Mouse (Mus musculus) ES-CJ7 (cell line): ENCODE measurements at regions not wholly inside any gene's neighbourhood (a gene's known extent, or its start where the extent isn't known, plus 50 kb on each side); places are given as distances from the start of the nearest gene placed in this dataset.

Source experiments
- DNase-seq: peaks from one replicate; pipeline ENCODE4 v3.0.0; 2011; ENCODE audit warnings: low read depth, low spot score

GRCm38 (mm10) chr9:41327561-41327960, 166.1 kb upstream of the Ubash3b start:
- DNase-seq: no peak

DNA sequence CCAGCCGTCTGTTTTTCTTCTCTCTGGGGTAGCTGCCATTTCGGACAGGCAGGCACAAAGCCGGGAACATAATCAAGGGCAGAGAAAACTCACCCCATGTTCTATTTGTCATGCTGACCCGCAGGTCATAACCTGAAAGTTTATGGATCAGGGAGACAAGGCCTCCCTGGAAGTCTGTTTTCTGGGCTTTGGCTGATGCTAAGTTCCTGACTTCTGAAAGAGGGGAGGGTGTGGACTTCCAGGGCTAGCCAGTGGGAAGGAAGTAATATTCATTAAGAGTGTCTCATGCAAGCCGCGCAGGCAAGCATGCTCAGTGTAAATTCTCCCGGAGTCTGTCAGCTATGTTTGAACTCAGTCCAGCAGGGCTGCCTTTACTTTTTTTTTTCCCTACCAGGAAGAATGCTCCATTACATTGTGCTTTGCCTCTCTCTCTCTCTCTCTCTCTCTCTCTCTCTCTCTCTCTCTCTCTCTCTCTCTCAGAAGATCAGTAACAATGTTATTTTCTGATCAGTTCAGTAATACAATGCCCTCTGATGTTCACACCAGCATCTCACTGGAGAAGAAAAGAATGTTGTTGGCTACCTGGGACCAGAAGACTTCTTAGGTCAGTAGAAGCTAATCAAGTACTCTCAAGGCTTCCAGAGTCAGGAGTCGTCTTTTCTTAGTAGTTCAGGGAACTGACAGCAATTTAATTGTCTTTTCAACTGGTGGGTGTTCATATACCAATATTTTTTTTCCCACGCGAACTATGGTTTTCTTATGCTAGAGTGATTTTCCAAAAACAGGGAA, 165.5 kb upstream of the Ubash3b start:
- no peak for DNase-seq

GRCm38 (mm10) chr9:41321521-41321920, 160.0 kb upstream of the Ubash3b start:
- no peak for DNase-seq

DNA sequence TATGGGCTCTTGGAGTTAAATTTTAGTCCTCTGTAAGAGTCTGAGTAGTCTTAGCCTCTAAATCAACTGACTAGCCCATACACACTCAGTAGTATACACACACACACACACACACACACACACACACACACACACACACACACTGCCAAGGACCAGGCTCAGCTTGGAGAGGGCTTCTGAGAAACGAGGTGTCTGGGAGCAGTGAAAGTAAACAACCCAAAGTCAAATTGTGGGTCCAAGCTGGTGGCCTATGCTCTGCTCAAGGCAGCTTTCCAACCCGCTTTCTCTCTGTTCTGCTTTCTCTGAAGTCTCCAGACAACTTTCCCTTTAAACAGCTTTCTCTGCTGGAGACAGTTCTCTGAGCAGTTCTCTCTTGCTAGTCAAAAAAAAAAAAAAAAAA, 157.6 kb upstream of the Ubash3b start:
- DNase-seq: no peak

GRCm38 (mm10) chr9:41306229-41306628, 144.7 kb upstream of the Ubash3b start:
- no peak for DNase-seq

DNA sequence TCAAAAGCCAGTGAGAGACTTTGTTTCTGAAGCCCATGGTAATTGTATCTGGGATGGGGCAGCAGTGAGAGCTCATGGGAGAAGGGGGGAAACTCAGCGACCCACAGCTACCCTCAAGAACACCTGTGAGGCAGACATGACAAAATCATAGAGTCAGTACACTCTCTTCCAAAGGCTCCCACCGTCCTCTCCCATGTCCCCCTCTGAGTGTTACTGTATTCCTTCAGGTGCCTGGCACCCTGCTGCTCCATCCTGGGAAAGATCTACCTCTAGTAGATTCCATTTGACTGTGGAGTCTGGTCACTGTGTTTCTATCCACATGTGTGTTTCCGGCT, 142.0 kb upstream of the Ubash3b start:
- no peak for DNase-seq

DNA sequence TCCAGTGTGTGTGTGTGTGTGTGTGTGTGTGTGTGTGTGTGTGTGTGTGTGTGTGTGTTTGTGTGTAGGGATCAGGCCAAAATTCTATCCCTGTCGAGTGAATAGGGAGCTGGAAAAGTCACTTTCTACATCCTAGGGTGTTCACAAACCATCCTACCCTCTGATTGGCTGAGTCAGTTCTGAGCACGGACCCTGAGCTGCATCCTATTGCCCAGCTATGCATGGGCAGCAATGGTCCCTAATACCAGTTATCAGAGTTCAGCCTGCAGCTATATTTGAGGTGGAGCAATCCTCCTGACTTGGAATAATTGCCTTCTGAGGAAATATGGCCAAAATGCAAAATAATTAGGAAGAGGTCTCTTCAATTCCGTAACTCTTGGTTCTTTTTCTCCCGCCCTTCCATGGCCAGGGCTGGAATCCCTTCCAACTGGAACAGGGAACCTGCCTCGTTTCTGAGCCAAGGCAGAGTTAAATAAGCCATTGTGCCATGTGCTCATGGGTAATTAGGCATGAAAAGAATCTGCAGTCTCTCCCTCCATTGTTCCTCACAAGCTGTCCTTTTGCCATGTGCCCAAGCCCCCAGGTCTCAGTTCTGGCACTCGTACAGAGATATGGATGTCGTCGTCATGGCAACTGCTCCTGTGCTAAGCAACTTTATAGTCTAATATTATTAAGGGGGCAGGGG, 141.5 kb upstream of the Ubash3b start:
- DNase-seq: no peak

DNA sequence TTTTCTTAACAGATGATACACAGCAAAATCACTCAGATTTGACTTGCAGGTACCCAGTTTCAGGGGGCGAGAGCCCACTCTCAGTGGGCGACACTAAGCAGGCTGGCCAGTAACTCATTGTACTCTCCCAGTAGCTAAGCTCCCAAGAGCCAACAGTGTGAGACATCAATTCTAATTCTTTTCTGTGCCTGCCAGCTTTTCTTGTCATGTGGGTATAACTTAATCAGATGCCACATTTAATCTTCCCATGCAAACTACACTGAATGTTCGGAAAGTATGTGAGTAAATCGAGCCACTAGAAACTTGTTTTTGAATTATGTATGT, 124.6 kb upstream of the Ubash3b start:
- no peak for DNase-seq

DNA sequence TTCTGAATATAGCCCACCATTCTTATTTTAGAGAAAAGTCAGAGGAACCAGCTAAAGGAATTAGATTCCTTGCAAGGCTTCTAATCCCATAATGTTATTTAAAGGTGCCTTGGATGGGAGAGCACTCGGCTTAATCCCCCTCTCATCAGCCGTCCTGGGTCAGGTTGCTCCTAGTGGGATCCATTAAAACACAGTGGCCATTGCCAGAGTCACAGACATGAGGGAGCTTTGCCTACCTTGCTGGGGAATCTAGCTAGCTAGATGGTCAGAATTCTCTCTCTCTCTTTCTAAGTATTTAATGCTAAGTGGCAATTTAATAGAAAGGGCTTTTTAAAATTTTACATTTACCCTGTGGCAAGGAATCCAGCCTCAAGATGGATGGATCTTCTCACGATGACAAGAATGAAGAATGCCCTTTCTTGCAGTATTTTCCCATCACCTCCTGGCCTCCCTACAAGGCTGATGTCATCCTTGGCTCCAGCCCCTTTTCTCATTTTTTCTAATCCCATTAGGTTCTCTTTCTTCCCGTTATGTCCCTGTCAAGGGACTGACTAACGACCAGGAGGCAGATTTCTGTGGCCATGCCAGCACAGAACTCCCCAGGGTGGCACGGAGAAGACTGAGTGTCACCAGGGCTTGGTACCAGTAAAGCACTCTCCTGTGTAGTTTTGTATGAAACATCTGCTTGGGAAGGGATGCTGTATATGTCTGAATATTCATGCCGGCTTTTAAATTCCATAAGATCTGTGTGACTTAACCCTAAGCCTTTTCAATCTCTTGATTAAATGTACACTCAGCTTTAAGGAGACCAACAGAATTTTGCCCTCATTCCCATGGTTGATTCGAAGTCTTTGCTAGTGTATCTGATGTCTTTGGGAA, 124.0 kb upstream of the Ubash3b start:
- DNase-seq: no peak

GRCm38 (mm10) chr9:41277726-41278125, 116.2 kb upstream of the Ubash3b start:
- DNase-seq: peak; percentile 41

DNA sequence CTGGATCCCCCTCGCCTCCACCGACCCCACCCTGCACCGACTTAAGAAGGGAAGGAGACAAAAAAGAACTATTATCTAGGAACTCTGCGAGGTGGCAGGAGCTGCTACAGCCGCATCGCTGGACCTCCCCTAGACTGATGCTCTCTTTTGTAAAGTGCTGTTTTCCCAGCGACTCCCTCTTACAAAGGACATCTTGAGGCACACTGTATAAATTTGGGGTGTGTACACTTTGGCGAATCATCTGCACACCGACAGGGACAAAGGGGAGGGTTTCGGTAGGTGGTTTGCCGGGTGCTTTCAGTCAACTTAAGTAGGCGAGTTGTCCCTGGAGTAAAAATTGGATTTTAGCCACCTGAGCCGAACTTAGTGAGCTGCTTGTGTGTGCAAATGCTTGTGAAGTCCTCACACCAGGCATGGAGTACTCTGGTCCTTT, 112.4 kb upstream of the Ubash3b start:
- peak; percentile 4 for DNase-seq

DNA sequence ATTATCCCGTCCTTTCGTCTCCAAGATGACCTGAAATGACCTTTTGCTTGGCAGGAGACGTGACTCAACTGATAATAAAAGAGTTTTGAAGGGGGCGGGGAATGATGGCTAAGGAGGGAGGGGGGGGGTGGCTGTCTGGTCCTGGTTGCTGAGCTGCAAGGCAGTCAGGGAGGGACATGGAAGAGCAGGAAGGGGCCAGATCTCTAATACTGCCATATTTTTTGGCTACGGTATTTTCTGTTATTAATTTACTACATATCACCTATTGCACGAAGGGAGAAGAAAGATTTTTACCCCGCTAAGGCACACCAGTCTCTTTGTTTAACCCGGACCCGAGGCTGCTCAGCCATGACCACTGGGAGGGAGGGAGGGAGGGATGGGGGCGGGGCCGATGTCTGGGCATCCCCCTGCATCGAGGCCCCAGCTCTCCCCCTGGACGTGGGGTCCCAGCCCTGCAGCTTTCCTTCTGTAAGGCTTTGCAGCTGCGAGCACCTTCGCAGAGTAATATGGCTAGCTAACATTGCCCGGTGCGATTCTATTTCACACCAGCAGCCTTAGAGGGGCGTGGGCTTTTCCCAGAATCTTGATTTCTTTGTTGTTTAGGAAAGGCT, 111.8 kb upstream of the Ubash3b start:
- DNase-seq: no peak

- no peak for DNase-seq
These were observed 111.1 kb upstream of the Ubash3b start for GRCm38 (mm10) chr9:41272596-41272995.

GRCm38 (mm10) chr9:41268112-41268511, 106.6 kb upstream of the Ubash3b start:
- no peak for DNase-seq

DNA sequence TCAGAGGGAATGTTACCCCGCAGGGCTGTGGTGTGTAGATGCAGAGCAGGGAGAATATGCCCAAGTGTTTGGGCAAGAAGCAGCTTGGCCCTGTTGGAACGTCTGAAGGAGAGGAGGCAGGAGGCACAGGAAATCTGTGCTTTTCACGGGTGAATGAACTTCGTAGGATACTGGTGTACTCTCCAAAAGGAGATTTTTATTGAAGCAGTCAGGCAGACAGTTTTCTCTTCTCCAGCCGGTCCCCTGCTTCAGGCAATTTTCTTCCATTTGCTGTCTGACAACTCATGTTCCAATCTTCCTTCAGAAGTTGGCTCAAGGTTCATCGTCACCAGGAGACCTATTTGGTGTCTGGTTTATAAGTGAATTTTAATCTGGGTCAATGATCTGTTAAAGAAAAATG, 103.0 kb upstream of the Ubash3b start:
- DNase-seq: no peak

DNA sequence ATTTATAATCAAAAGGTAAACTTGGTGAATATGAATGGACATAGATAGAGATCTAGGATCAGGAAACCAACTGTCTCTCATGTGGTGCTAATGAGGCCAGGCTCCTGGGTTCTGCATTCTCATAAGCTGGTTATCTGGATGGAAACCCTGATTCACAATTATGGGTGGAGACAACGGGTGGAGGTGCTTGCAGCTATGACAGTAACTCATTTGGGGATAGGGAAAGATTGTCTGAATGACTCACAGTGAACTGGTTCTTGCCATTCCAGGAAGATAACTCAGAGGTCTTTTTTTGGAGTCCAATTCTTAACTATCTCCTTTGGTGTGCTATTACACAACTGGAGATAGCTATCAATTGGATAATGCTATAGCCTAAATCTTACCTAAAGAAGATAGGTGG, 95.7 kb upstream of the Ubash3b start:
- DNase-seq: no peak

GRCm38 (mm10) chr9:41242372-41242771, 80.9 kb upstream of the Ubash3b start:
- DNase-seq: peak; percentile 25

DNA sequence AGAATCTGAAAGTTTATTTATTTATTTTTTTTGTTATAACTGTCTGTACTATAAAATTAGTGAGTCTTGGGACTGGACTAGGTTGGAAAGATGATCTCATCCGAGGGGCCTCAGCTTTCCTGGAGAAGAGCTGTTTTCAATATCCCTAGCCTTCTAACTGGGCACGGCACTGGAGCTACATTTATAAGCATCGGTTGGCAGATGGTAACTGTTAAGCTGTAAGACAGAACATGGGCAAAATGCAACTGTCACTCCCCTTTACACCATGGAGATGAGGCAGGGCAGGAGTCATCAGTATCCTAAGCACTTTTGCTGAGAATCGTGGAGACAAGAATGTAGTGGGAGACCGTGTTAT, 77.6 kb upstream of the Ubash3b start:
- DNase-seq: no peak

GRCm38 (mm10) chr9:41238395-41239096, 77.0 kb upstream of the Ubash3b start:
- no peak for DNase-seq

GRCm38 (mm10) chr9:41237265-41237664, 75.8 kb upstream of the Ubash3b start:
- DNase-seq: no peak

DNA sequence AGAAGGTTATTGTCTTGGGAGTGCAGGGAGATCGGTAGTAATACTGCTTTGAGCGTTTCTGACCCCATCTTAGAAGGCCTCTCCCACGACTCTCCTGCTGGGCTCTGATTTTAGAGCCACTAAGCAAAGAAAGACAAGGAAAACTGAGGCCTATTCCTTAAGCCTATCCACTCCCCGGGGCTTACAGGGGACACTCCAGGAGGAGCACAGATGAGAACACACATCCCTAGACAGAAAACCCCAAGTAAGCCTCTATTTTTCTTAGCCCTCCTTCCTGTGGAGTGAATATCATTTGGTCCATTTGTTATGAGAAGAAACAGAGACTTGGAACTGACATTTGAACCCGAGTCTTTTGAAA, 67.7 kb upstream of the Ubash3b start:
- no peak for DNase-seq
